Mouse (Mus musculus): ENCODE results near the gene Rnf227.

Gene Rnf227

DNA sequence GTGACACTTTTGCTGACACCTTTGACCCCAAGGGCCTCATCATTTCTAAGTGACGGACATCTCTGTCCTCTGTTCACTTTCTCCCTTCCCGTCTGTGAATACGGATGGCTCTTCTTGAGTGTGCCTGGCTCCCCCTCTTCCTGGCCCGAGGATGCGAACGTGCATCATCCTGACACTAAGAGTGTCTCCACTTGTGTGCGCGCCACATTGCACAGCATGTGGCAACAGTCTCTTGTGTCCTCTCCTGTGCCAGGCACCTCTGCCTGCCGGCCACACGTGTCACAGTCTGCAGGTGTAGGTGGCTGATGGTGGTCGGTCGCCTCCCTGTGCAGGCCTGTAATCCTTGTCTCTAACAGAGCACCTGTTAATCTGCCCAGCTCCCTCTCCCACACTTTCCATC is 31.3 kb downstream of the Rnf227 start:
- DNase-seq (ENCODE audit: low read depth, low spot score) = no peak

- DNase-seq (ENCODE audit: low read depth, low spot score) = no peak
These were observed 32.0 kb downstream of the Rnf227 start for GRCm38 (mm10) chr11:69372056-69372779.

DNA sequence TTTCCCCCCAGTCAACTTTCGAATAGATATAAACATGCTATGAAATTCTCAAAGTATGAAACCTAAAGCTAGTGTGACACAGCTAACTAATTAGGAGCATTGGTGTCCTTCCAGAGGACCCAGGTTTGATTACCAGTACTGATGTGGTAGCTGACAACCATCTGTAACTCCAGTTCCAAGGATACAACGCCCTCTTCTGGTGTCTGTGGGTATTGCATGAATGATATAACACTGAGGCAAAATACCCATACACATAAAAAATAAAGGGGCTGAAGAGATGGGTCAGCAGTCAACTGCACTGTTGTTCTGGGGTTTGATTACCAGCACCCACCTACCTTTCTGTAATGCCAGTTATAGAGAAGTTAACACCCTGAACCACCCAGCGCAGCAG is 32.5 kb downstream of the Rnf227 start:
- DNase-seq (ENCODE audit: low read depth, low spot score) = no peak

- DNase-seq (ENCODE audit: low read depth, low spot score) = no peak
These were observed 33.1 kb downstream of the Rnf227 start for GRCm38 (mm10) chr11:69373223-69373965.

DNA sequence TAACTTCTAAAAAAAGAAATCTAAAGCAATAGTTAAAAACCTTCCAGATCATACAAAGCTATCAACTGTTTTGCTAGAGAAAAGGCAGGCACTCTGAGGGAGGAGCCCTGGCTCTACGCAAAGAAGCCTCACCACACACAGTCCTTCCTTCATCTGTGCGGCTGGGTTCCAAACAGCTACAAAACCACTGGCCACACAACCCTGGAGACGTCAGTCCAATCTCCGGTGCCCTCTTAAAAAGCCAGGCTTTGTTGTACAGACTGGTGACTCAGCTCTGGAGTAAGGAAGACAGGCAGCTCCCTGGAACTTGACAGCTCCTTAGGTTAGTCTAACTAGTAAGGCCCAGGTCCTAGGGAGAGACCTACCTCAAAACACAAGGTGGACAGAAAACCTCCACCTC is 35.4 kb downstream of the Rnf227 start:
- no peak for DNase-seq (ENCODE audit: low read depth, low spot score)

- DNase-seq (ENCODE audit: low read depth, low spot score) = no peak
These were observed 37.5 kb downstream of the Rnf227 start for GRCm38 (mm10) chr11:69377766-69378165.

DNA sequence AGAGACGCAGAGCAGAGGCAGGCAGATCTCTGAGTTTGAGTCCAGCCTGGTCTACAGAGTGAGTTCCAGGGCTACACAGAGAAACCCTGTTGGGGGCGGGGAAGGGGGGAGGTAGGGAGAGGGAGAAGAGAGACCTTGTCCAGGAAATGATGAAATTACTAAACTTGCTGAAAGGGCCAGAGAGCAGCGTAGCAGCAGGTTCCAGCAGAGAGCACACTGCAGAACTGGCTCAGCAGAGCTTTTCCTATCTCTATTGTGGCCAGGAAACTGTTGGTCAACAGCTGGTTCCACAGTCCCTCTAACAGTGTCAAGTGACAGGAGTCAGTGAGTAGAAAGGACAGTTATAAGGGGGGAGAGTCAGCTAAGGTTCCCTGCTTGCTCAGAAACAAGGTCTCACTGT is 39.3 kb downstream of the Rnf227 start:
- no peak for DNase-seq (ENCODE audit: low read depth, low spot score)

DNA sequence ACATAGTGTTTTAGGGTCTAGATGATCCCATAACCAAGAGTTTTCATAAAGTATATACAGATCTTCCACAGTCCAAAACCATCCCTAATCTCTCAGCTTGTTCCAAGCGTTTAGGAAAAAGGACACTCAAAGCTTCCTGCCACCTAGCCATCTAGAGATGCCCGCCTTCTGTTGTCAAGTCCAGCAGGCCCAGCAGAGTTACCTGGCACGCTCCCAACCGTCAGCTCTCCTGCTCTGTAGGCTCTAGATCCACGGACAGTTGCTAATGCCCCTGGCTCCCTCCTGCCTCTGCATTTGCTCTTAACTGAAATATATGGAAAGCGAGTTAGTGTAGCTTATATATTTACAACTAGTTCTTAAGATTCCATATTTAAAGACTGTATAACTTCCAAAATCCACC is 41.1 kb downstream of the Rnf227 start:
- DNase-seq (ENCODE audit: low read depth, low spot score) = no peak

DNA sequence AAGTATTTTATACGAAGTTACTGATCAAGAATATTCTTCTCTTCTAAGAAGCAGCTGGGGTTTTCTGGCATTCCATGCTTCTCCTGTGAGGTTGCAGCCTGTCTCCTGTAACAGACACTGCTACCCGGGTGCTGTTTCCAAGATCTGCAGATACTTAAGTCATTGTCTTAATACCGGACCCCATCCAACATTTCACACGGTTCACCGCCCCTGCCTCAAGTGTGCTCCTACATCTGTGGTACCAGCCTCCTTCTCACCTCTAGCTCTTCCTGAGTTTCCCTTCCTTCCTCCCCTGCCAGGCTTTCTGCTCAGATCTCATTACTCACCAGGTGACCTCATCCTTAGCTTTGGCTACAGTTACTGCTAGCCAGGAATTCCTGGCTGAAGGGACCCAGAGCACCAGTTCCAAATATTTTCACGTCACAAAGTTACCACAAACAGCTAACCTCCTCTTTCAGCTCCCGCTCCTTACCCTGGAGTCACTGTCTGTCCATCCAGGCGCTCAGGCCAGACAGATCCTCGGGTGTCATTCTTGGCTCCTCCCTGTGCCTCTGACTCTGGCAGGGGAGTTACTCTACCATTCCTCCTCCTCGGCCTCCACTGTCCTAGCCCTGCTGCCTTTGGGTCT is 42.3 kb downstream of the Rnf227 start:
- DNase-seq (ENCODE audit: low read depth, low spot score) = no peak

DNA sequence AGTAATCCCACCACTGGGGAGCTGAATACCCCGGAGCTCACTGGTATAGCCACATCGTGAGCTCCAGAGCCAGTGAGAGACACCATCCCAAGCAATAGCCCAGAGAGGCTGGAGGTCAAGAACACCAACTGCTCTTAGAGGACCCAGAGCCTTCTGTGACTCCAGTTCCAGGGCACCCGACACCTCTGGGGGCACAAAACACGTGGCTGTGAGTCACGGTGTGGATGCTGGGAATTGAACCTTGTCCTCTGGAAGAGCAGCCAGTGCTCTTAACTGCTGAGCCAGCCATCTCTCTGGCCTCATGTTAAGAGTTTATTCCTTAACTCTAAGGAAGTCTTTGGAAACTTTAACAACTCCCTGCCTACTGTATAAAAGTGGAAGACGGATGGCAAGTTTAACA is 44.7 kb downstream of the Rnf227 start:
- no peak for DNase-seq (ENCODE audit: low read depth, low spot score)

DNA sequence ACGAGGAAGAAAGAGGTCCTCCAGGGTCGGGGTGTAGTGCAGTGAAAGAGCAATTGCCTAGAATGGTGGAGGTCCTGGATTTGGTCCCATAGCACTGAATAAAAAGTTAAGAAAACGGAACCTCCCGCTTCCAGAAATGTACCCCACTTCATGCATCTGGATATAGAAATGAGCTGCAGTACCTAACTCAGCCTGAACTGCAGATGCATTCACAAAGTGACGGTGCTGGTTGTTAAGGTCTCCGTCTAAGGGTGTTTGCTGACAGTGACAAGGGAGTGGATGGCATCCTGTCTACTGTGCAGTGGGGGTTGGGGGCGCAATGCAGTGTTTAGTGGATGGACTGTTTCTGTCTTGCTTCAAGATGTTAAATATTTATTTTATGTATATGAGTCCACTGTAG is 46.5 kb downstream of the Rnf227 start:
- DNase-seq (ENCODE audit: low read depth, low spot score) = no peak

DNA sequence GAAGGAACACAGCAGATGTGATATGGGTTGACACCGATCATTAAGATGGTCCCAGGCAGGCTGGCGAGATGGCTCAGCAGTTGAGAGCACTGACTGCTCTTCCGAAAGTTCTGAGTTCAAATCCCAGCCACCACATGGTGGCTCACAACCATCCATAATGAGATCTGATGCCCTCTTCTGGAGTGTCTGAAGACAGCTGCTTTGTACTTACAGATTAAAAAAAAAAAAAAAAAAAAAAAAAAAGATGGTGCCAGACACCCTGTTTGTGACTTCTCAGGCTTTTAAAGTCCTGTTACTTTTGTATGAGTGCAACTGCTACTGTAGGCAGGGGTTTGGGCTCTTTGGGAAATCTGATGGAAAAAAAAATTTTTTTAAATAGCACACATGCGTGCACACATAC is 48.4 kb downstream of the Rnf227 start:
- no peak for DNase-seq (ENCODE audit: low read depth, low spot score)

- no peak for DNase-seq (ENCODE audit: low read depth, low spot score)
These were observed 49.5 kb downstream of the Rnf227 start for GRCm38 (mm10) chr11:69389531-69390399.

DNA sequence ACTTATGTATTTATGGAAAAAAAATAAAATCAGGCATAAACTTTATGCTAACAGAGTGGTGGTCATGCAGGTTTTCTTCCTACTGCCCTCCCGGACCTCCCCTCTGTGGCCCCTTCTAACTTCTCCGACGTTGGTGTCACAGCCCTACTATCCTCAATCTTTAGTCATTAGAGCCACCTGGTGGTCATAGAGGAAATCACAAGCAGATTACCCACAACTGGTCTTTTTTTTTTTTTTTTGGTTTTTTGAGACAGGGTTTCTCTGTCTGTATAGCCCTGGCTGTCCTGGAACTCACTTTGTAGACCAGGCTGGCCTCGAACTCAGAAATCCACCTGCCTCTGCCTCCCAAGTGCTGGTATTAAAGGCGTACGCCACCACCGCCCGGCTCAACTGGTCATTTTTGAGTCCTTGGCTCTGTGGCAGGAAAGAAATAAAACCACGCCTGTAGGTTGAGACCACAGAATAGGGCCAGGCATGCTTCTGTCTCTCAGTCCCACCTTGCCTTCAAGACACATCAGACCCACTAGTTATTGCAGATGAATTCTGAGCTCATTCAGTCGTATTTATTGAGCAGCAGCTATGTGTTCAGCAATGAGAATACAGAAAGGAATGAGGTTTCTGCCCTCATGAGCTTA is 50.3 kb downstream of the Rnf227 start:
- DNase-seq (ENCODE audit: low read depth, low spot score) = no peak

All from skeletal muscle tissue, adult 2 months (tissue).